Mouse (Mus musculus) erythroblast, embryonic 14.5 days (primary cell): Measurements from ENCODE around the gene Kpna7.

Experiments used
- GATA1 ChIP-seq: IDR thresholded peaks from 2 replicates; pipeline ENCODE4 v1.6.1; 2012; ENCODE audit warnings: low read length, inconsistent platforms, mixed read lengths
- TAL1 ChIP-seq: IDR thresholded peaks from 3 replicates; pipeline ENCODE4 v1.6.1; 2012; ENCODE audit warnings: low read length, inconsistent platforms, mixed read lengths

DNA sequence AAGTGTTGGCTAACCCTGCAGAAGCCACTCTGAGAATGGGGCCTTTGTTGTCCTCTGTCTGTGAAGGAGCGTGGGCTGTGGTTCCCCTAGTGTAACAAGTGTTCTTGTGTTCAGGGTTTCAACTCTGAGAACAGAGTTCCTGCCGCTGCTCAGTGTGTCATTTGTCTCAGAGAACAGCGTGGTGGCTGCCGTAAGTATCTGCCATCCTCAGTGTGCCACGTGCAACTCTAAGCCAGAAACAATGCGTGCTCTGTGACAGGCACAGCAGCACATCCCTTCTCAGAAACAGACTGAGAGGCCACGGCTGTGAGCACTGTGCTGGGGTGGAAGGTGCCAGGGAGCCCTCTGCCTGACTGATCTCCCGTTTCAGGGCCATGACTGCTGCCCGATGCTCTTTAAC lies 20.5 kb upstream of the Kpna7 start:
- TF ChIP-seq TAL1 (no peak), GATA1 (no peak)
